Mouse (Mus musculus) brain, embryonic 14.5 days (tissue): ENCODE measurements at regions not wholly inside any gene's neighbourhood (a gene's known extent, or its start where the extent isn't known, plus 50 kb on each side); places are given as distances from the start of the nearest gene placed in this dataset.

Source experiments
- DNase-seq: peaks from one replicate; pipeline ENCODE4 v3.0.0-alpha.2; 2011; ENCODE audit warnings: low read depth
- CTCF ChIP-seq: fragments of 200-500 bp; IDR thresholded peaks from 2 replicates; pipeline ENCODE4 v1.5.1; 2012; ENCODE audit warnings: inconsistent platforms, mild to moderate bottlenecking, moderate library complexity, borderline replicate concordance; ENCODE audit not compliant: insufficient read depth, insufficient read length; ENCODE audit errors: extremely low read depth
- POLR2A ChIP-seq: fragments of 200-500 bp; IDR thresholded peaks from 2 replicates; pipeline ENCODE4 v1.6.1; 2012; ENCODE audit warnings: mild to moderate bottlenecking, inconsistent platforms, borderline replicate concordance; ENCODE audit not compliant: poor library complexity, insufficient read depth, insufficient read length, severe bottlenecking; ENCODE audit errors: extremely low read depth

DNA sequence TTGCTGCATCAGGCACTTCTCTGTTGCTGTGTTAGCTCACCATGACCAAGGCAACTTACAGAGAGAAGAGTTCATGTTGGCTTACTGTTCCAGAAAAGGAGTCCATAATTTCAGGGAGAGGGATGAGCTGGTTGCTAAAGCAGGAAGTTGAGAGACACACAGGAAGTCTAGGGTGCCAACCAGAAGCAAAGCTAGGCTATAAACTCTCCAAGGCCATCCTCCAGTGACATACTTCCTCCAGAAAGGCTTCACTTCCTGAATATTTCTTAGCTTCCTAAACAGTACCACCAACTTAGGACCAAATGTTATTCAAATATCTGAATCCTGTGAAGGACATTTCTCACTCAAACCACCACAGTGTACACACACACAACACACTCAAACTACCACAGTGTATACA, 2010.6 kb downstream of the A830018L16Rik start:
- DNase-seq, result no peak
- TF ChIP-seq POLR2A (no peak), CTCF (no peak)

DNA sequence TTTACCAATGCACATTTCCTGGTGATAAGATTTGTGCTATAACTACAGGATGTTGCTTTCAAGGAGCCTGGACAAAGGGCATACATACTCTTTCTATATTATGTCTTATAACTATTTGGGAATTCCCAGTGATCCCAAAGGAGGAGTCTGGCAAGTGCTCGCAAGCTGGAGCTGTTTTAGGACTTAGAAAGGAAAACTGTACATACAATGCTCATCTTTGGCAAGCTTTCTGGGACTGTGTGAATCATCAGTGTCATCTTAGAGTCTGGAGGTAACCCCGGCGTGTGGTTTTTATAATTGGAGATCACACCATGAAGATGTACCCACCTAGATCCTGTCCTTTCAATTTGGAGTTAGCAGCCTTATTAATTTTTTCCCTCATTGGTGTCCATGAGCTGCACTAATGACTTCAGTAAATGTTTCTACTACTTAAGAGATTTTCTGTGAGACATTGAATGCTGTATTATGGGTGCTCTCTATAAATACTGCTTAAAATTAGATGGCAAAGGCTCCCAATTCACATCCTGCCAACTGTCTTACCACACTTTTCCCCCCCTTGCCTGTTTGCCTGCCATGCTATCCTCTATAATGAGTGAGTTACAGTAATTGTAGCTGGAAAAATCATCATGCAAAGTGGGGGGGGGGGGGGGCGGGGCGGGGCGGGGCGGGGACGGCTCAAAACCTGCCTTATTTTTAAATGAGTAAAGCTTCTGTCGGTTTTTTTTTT, 2011.9 kb downstream of the A830018L16Rik start:
- DNase-seq, result no peak
- TF ChIP-seq POLR2A (no peak), CTCF (no peak)

DNA sequence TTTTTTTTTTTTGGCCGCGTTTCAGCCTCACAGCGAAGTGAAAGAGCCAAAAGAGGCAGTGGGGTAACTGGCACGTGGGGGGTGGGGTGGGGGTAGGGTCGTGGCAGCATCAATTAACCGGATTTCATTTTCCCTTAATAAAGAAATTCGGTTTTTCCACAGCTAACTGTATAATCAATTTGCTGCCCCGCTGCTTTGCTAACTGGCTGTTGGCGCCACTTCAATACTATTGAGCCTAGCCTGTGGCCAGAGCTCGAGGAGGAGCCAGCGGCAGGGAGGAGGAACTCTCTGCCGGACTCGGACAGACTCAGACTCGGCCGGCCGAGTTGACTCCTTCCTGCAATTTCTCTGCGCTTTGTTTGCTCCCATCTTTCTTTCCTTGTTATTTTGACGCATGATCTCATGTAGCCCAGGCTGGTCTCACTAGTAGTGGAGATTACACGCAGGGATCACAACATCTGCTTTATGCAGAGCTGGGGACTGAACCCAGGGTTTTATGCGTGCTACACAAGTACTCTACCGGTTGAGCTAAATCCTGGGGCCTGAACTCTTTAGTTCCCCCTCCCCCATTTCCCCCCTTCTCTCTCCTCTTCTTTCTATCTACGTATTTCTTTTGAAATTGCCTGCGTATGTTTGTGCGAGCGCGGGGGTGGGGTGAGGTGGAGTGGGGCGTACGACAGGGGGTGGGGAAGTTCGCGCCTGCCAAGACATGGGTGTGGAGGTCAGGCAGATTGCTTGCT, 2012.6 kb downstream of the A830018L16Rik start:
- DNase-seq, result peak; percentile 91

GRCm38 (mm10) chr1:13427068-13427434, 2013.1 kb downstream of the A830018L16Rik start:
- TF ChIP-seq POLR2A (no peak), CTCF (no peak)
- DNase-seq, result no peak

More for the DNA sequence above, 2012.6 kb downstream of the A830018L16Rik start:
- no peak for TF ChIP-seq CTCF
- no peak for TF ChIP-seq POLR2A

DNA sequence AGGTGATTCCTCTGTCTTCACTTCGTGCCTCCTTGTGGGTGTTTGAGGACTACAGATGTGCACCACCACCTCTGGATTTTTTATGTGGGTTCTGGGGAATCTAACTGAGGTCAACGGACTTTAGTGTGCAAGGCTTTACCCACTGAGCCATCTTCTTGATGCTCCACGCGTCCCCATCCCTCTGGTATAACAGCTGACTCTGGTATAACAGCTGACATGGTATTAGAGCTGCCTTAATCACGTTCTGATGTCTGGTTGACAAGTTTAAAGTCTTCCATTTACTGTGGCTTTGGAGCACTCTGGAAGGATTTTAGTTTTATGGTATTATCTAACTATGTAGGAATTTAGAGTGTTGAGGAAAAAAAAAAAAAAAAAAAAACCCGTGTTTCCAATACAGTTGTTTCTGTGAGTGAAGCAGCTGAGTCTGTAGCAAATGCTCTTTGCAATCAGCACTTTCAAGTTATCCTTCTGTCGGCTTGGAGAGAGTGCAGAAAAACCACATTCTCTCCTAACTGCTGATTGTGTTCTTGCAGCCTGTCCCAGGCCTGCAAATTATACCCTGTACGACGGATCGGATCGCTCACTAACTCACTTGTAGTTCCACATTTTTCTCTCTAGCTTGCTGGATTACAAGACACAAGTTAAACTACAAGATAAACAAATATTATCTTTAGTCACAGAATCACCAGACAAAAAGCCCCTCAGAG, 2013.7 kb downstream of the A830018L16Rik start:
- no peak for TF ChIP-seq POLR2A
- TF ChIP-seq CTCF, result no peak
- peak; percentile 22 for DNase-seq

DNA sequence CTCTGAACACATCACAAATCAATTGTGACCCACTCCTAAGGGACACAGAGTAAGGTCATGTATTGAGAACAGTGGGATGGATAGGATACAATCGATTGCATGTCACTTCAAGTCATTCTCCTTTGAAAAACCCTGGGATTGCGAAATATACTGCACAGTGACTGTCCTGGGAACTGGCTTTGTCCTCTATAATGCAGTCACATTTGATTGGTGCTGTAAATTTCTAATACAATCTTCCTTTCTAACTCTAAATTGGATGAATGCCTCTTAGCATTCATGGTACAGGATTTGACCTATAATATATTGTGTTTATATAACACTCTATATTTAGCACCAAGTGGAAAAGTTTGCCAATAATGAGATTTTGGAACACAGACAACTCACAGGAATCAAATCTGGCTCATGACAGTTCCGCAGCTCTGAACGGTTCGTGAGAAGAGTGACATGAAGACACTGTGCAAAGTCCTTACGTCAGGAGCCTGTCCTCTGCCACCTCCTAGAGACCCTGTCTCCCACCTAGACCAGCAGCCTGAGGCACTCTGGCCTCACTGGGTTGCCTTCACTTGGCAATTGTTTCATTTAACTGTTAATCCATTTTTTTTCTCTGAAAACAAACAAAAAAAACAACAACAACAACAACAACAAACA, 2024.0 kb downstream of the A830018L16Rik start:
- TF ChIP-seq POLR2A (no peak), CTCF (no peak)
- DNase-seq, result no peak

DNA sequence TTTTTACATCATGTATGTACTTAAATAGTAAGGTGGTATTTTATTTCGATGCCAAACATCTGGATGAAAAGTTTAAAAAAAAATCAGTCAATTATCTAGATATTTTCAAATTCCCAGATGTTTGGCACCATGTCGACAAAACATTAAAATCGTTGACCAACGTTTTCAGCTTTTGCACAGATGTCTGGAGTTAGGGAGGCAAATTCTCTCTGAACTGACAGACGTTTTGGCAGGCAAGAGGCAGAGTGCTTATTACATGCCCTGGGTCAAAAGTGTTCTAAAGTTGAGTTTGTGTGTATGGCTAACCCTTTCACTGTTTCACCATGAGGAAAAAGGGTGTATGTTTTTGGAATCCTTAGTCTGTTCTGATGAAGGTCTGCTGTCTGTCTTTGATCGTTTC, 2028.5 kb downstream of the A830018L16Rik start:
- no peak for TF ChIP-seq POLR2A
- DNase-seq, result no peak

GRCm38 (mm10) chr1:13454534-13454933, 2040.6 kb downstream of the A830018L16Rik start:
- no peak for DNase-seq
- no peak for TF ChIP-seq POLR2A
- no peak for TF ChIP-seq CTCF

GRCm38 (mm10) chr1:13455572-13455971, 2041.7 kb downstream of the A830018L16Rik start:
- no peak for TF ChIP-seq POLR2A
- TF ChIP-seq CTCF, result no peak
- DNase-seq, result no peak

DNA sequence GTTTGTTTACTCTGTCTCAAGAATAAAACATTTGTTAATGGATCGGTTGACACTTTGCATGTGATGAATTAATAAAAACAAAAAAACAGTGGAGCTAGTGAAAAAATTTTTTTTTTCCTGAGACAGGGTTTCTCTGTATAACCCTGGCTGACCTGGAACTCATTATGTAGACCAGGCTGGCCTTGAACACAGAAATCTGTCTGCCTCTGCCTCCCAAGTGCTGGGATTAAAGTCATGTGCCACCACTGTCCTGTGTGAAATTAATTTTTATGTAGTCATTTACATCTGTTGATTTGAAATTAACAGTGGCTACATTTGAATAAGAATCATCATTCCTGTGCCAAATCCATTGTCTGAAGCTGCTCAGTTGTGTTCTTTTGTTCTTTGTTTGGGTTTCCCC, 2050.4 kb downstream of the A830018L16Rik start:
- DNase-seq, result no peak
- no peak for TF ChIP-seq CTCF
- TF ChIP-seq POLR2A, result no peak

DNA sequence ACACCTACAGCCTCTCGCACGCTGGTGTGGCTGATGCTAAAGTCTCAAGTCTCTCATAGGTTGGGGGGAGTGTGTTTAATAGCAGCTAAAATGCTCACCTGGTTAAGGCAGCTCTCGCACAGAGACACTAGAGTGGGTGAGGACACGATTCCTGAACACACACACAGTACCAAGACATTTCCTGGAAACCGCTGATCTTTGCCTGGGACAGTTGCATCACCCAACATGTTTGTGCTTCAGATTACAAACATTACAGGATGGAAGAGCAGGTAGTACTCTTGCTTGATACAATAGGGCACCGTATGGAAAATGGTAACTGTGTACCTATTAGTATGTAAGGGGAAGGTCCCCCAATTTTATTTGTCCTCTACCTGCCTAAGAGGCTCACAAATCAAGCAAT, 2053.3 kb downstream of the A830018L16Rik start:
- TF ChIP-seq POLR2A, result no peak
- TF ChIP-seq CTCF, result no peak
- no peak for DNase-seq
